Mouse (Mus musculus): ENCODE data around the gene Zfp981.
"Not testable (repeated sequence)": the region's sequence is repeated elsewhere in the genome, so short reads cannot be mapped to it uniquely, and the experiment has no call there.

- not testable (repeated sequence) for TF ChIP-seq POLR2A (IDR thresholded peaks at IDR 0.05; ENCODE audit: control insufficient read depth, low read depth, low read length)
- peak; percentile 54 for TF ChIP-seq CTCF (IDR thresholded peaks at IDR 0.05; ENCODE audit: control insufficient read depth, insufficient read depth, insufficient replicate concordance, low read depth, low read length)
Measured at GRCm38 (mm10) chr4:146483571-146484280, 18.1 kb upstream of the Zfp981 start.
